Mouse (Mus musculus) MEL (cell line): ENCODE measurements at regions not wholly inside any gene's neighbourhood (a gene's known extent, or its start where the extent isn't known, plus 50 kb on each side); places are given as distances from the start of the nearest gene placed in this dataset.

ENCODE experiments used
- POLR2A ChIP-seq, 2 experiments: IDR thresholded peaks; 2 replicates each; pipeline ENCODE4 v1.6.1; 2011 to 2012; ENCODE audit warnings: low read length in 2 of 2, mild to moderate bottlenecking in 2 of 2, control low read depth in 1 of 2, improper control_type of control experiment in 1 of 2, low read depth in 1 of 2, moderate library complexity in 1 of 2; ENCODE audit not compliant: control insufficient read depth in 1 of 2, insufficient read depth in 1 of 2, poor library complexity in 1 of 2
- ZMIZ1 ChIP-seq: IDR thresholded peaks from 2 replicates; pipeline ENCODE4 v1.6.1; 2012; ENCODE audit warnings: low read depth, mild to moderate bottlenecking, inconsistent platforms, low read length, improper control_type of control experiment, moderate library complexity

DNA sequence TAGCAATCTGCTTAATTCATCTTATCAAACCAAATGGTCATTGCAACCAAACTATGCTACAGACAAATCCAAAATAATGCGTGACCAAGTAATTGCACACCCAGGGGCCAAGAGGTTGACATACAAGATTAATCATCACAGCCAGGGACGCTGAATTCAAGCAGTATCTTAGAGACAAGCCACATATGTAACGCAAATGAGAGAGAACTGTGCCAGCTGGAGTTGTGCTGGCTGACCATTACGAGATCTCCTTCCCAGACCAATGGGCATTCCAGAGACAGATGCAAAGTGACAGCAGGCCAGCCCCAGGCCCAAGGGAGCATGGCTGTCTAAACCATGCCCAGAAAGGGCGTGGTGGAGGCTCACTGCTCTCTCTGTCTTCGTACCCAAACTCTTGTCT lies 155.1 kb downstream of the Usp46 start:
- no peak for TF ChIP-seq ZMIZ1
- no peak for TF ChIP-seq POLR2A (IDR thresholded peaks at IDR 0.05; ENCODE audit: control insufficient read depth in 1 of 2, insufficient read depth in 1 of 2, low read depth in 1 of 2, low read length in 2 of 2, poor library complexity in 1 of 2)
